Mouse (Mus musculus): Measurements from ENCODE around the gene Tcte2.

- no peak for TF ChIP-seq POLR2A (IDR thresholded peaks at IDR 0.05; ENCODE audit: borderline replicate concordance, extremely low read depth, insufficient read depth, insufficient read length, poor library complexity, severe bottlenecking)
- no peak for TF ChIP-seq CTCF (IDR thresholded peaks at IDR 0.05; ENCODE audit: borderline replicate concordance, extremely low read depth, insufficient read depth, insufficient read length)
These were observed 46.1 kb downstream of the Tcte2 start for GRCm38 (mm10) chr17:13715511-13715910.

Data from brain, embryonic 14.5 days (tissue).